Mouse (Mus musculus): Measurements from ENCODE around the gene 1700007K13Rik.
"Not testable (repeated sequence)": the region's sequence is repeated elsewhere in the genome, so short reads cannot be mapped to it uniquely, and the experiment has no call there.

1700007K13Rik gene

GRCm38 (mm10) chr2:28465836-28466518 lies at the start of gene 1700007K13Rik:
TSS of gene 1700007K13Rik (minus strand) at chr2:28466332.
- peak; percentile 89 for DNase-seq (ENCODE audit: low spot score)

DNA sequence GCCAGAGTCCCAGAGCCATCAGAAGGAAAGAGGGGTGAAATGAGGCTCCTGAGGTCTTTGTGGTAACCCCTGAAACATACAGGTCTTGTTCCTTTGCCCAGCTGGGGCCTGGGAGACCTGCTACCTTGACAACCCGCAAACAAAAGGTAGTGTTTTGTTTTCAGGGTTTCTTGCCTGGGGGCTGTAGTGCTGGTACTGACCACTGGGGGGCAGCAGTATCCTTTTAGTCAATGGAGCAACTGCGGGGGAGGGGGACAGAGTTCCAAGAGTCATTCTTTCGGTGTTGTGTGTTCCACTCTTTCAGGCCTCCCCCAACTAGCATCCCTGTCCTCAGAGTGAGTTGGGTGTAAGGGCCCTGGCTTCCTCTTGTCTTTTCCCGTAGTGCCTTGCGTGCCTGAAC lies 48.4 kb upstream of the 1700007K13Rik start:
- peak; percentile 52 for DNase-seq (ENCODE audit: low spot score)

DNA sequence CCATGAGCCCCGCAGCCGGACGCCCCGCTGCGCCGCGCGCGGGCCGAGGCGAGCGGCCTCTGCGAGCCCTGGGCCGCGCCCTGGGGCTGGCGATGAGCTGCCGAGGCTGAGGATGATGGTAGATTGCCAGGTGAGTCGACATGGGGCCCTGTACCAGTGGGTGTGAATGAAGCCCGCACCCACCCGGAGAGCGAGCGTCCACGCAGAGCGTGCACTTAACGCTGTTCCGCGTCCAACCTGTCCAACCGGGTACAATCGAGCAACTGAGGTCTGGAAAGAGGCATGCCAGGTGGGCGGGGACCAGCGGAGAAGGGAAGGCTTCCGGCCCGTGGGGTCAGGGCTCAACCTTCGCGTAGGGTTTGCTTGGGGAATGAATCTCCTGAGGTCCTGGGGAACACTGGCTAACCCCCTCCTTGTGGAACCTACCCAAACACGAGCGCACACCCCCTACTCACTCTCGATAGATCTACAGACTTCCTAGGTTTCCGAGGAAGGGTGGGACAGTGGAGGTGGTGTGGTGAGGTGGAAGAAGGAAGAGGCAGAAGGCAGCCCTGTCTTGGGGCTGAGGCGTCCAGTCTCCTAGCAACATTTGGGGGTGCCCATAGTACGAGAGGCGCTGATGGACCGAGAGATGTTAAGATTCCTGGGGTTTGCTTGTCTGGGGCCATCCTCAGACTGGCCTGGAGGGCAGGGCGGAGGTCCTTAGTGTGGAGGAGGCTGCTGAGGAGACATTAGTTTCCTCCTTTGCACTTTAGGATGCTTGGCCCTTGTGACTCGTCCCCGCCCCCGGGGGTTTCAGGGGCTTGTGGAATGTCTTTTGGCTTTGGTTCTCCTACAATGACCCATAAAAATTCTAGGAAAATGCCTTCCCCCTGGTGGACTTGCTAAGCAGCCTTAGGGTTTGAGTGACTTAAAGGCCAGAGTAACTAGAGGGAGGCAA lies 47.6 kb upstream of the 1700007K13Rik start:
- DNase-seq (ENCODE audit: low spot score) = no peak

- DNase-seq (ENCODE audit: low spot score) = peak; percentile 55
Measured at GRCm38 (mm10) chr2:28512798-28513401, 46.8 kb upstream of the 1700007K13Rik start, which contains the start of gene Ralgds. TSS of gene Ralgds (plus strand) at chr2:28513125.

- DNase-seq (ENCODE audit: low spot score) = not testable (repeated sequence)
Measured at GRCm38 (mm10) chr2:28511600-28511999, 45.5 kb upstream of the 1700007K13Rik start.

DNA sequence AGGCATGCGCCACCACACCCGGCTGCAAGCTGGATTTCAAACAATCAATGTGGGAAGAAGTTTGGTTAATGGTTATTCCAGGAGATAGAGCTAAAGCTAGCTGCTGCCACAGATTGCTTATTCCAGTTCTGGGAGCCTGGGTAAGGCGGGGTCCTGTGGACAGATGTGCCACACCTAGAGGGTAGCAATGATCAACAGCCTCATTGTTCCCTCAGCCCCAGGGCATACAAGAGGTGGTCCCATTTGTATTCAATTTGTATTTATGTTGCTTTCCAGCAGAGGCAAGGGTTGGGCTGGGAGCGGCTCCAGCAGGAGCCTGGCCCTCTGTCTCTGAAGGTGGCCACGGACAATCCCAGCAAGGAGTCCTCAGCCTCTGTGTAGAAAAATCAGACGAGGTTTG lies 40.2 kb upstream of the 1700007K13Rik start:
- DNase-seq (ENCODE audit: low spot score) = no peak

DNA sequence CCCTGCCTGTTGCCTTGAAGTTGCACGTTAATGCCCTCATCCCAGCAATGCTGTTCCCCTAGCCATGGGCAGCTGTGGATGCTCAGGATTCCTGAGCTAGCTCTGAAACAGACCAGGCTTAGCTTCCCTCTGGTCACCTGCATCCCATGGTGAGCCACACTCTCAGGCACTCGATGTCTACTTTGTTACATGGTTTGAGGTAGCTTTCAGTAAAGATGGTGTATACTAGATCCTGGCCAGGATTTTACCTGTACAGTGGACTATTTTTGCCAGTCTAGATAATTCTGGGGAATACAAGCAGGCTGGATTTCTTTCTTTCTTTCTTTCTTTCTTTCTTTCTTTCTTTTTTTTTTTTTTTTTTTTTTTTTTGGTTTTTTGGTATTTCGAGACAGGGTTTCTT lies 39.7 kb upstream of the 1700007K13Rik start, which contains the start of gene Gm10134:
TSS of gene Gm10134 (plus strand) at position 301 of the 400 bp plus-strand sequence.
- DNase-seq (ENCODE audit: low spot score) = no peak

- no peak for DNase-seq (ENCODE audit: low spot score)
Measured at GRCm38 (mm10) chr2:28504676-28505075, 38.5 kb upstream of the 1700007K13Rik start.

DNA sequence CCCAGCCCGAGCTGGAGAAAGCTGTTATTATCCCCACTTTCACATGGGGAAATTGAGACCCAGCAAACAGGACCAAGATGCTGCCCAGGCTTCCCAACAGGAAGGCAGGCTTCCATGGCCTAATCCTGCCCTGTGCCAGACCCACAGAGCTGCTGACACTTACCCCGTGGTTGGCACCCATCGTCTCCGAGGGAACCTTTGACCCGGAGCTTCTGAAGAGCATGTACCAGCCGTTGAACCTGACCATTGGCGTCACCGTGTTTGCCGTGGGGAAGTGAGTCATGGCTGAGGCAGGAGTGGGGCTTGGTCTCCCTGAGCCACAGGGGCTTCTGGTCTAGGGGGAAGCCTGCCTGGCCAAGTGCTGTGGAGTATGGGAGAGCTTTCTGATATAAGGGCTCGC lies 36.9 kb upstream of the 1700007K13Rik start:
- DNase-seq (ENCODE audit: low spot score) = no peak

- DNase-seq (ENCODE audit: low spot score) = no peak
Measured at GRCm38 (mm10) chr2:28498431-28498830, 32.3 kb upstream of the 1700007K13Rik start.

DNA sequence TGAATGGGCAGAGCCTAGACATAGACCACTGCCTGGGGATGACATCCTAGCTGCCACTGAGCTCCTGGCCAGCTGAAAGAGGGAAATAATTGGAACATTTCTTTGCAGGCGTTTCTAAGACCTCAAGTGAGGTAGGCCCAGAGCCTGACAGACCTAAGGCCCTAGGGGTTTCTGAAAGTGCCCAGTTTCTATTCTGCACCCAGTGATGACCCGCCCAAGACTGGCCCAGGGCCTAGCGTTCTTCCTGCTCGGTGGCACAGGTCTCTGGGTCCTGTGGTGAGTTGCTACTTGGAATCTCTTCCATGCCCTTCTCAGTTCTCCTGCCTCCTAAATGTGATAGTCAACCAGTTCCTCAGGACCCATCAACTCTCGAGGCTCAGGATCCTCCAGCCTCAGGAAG lies 31.4 kb upstream of the 1700007K13Rik start:
- no peak for DNase-seq (ENCODE audit: low spot score)

DNA sequence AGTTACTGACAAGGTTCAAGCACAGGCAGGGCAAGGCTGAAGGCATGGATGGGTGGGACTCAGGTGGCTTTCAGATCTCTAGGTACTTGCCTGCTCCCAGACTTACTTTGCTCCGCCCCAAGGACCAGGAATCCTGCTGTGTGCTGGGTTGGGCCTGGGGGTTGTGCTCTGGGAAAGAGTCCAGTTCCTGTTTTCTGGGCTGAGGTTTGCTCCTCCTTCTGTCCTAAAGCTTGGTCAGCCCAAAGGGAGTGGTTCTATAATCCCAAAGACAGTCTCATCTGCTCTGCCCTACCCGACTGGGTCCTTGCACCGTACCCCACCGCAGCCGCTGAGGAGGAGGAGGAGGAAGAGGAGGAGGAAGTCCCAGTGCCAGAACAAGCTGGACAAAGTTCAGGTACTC lies 30.5 kb upstream of the 1700007K13Rik start, which contains the start of gene Gbgt1:
TSS of gene Gbgt1 (plus strand) at position 221 of the 400 bp plus-strand sequence.
- DNase-seq (ENCODE audit: low spot score) = no peak

- DNase-seq (ENCODE audit: low spot score) = no peak
Measured at GRCm38 (mm10) chr2:28495801-28496595, 29.9 kb upstream of the 1700007K13Rik start.

DNA sequence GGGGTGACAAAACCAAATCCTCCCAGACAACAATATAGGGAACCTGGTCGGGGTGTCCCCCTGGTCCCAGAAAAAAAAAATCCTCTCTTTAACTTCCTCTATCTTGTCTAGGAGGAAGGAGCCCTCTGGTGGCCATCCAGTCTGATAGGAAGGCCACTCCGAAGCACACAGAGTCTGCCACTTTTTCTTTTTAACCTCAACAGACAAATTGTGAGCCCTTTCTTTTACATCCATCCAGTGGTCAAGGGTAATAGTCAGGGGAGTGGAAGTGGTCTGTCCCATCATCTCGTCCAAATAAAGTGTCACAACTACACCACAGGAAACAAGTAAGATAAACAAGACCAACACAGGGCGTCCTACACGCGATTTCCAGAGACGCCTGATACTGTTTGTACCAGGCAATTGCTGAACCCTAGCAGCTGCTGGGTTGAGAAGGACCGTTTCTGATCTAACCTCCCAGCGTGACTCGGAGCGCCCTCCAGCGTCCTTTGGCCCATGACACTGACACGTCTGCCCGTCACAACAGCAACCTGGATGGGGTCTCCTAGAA lies 29.1 kb upstream of the 1700007K13Rik start:
- DNase-seq (ENCODE audit: low spot score) = no peak

GRCm38 (mm10) chr2:28494521-28494920 lies 28.4 kb upstream of the 1700007K13Rik start:
- no peak for DNase-seq (ENCODE audit: low spot score)

DNA sequence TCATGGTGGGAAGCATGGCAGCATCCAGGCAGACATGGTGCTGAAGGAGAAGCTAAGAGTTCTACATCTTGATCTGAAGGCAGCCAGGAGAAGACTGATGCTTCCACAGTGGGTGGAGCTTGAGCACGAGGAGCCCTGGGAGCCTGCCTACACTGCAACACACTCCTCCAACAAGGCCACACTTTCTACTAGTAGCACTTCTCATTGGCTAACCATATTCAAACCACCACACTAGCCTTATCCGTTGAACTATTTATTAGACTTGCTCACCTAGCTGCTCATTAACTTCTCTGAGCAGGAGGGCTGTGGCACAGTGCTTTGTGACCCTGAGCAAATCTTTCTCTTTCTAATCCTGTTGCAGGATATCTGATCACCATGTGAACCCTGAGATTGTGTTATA lies 17.7 kb upstream of the 1700007K13Rik start:
- no peak for DNase-seq (ENCODE audit: low spot score)

GRCm38 (mm10) chr2:28479208-28480204 lies 13.4 kb upstream of the 1700007K13Rik start:
- no peak for DNase-seq (ENCODE audit: low spot score)

DNA sequence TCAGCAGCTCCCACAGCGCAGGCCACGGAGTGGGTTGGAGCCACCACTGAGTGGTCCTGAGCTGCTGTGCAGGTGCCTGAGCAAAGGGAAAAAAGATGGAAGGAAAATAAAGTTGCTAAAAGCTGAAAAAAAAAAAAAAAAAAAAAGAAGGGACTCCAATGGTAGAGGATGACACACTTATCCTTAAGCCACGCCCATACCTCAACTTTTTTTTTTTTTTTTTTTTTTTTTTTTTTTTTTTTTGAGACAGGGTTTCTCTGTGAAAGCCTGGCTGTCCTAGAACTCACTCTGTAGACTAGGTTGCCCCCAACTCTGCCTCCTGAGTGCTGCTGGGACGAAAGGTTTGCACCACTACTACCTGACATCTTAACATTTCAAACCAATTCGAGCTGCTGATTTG lies 11.9 kb upstream of the 1700007K13Rik start:
- DNase-seq (ENCODE audit: low spot score) = not testable (repeated sequence)

DNA sequence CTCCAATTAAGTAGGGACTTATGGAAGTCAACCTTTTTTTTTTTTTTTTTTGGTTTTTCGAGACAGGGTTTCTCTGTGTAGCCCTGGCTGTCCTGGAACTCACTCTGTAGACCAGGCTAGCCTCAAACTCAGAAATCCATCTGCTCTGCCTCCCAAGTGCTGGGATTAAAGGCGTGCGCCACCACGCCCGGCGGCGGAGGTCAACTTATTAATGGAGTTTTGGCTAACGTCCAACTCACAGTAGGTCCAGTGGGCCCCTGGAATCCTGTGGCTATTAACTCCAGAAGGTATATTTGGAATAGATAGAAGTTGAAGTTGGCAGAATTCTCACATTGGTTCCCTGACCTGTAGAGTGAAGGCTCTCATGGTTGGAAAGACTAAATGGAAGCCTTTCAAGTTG lies 5.9 kb upstream of the 1700007K13Rik start:
- DNase-seq (ENCODE audit: low spot score) = not testable (repeated sequence)

DNA sequence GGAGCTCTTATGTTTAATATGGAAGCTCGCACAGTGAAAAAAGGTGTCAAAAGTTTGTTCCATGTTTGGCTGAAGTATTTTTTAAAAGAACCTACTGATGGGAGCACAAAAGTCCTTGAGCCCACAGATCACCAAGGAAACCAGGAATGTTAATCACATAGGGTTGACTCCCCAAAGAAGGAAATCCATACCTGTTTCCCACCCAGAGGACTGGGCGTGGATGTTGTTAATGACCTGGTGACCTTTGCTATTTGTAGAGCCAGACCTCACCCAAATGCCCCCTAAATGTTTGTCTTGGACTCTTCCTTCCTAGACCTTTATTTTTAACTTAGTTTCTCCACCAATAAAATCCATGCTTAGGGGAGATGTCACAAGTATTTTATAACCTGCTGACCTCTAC lies 4.5 kb upstream of the 1700007K13Rik start:
- no peak for DNase-seq (ENCODE audit: low spot score)
